Mouse (Mus musculus) lung, adult 2 months (tissue): ENCODE measurements at regions not wholly inside any gene's neighbourhood (a gene's known extent, or its start where the extent isn't known, plus 50 kb on each side); places are given as distances from the start of the nearest gene placed in this dataset.

ENCODE experiments used
- CTCF ChIP-seq: fragments of 200-500 bp; IDR thresholded peaks from 2 replicates; pipeline ENCODE4 v1.5.1; 2011; ENCODE audit warnings: mild to moderate bottlenecking, low read length, control low read depth; ENCODE audit not compliant: insufficient read depth
- POLR2A ChIP-seq: fragments of 200-500 bp; IDR thresholded peaks from 2 replicates; pipeline ENCODE4 v1.6.1; 2011; ENCODE audit warnings: low read depth, mild to moderate bottlenecking, control low read depth, low read length, borderline replicate concordance; ENCODE audit errors: extremely low read depth

GRCm38 (mm10) chr13:57249401-57249800, 353.6 kb upstream of the Trpc7 start:
- TF ChIP-seq CTCF (no peak), POLR2A (no peak)
